Mouse (Mus musculus): ENCODE data around the gene Shc3.

Gene Shc3

DNA sequence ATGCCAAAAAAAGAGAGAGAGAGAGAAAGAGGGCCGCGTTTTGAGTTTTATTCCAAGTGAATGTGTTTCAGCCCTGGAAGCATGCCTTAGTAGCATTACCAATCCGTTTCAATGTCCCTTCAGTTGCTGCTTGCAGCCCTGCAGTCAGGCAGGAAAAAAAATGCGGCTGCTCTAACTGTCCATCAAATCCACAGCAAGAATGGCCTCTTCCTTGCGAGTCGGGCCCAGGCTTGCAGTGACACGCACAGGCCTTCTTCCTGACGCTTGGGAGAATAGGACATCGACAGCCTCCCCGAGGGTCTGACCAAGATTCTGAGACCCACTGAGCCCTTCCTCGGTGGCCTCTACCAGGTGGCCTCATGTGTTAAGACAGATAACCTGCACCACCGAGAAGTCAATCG lies 718 bp downstream of the Shc3 start:
- no peak for DNase-seq (ENCODE audit: low read depth, low spot score)

DNA sequence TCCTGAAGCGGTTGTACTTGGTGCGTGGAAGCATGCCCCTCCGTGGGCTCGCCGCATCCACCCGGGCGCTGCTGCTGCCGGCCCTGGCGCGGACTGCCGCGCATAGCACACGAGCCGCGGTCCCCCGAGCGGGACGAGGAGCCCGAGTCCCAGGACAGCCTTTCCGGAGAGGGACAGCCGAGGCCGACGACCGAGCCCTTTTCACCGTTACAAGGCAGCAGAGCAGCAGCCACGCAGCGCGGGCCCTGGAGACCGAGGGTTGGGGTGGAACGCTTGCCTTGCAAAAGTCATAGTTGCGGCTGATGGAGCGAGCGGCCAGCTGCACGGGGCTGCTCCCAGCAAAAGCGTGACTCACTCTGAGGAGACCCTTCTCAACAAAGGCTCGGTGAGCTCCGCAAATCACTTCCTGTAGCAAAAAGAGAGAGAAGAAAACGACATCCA lies 1.8 kb downstream of the Shc3 start:
- no peak for DNase-seq (ENCODE audit: low read depth, low spot score)

DNA sequence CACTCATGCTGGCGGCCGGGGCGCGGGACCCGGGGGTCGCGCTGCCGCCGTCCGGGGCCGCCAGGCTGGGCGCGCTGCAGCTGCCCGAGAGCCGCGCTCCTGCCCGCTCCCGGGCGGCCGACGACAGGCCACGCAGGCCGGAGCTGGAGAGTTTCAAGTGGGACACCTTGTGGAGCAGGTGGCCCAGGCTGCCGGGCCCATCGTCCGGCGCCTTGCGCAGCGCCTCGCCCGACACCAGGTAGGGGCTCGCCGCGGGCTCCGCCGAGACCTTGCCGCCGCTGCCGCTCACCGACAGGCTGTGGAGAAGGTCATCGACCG lies 2.2 kb downstream of the Shc3 start:
- DNase-seq (ENCODE audit: low read depth, low spot score): no peak

DNA sequence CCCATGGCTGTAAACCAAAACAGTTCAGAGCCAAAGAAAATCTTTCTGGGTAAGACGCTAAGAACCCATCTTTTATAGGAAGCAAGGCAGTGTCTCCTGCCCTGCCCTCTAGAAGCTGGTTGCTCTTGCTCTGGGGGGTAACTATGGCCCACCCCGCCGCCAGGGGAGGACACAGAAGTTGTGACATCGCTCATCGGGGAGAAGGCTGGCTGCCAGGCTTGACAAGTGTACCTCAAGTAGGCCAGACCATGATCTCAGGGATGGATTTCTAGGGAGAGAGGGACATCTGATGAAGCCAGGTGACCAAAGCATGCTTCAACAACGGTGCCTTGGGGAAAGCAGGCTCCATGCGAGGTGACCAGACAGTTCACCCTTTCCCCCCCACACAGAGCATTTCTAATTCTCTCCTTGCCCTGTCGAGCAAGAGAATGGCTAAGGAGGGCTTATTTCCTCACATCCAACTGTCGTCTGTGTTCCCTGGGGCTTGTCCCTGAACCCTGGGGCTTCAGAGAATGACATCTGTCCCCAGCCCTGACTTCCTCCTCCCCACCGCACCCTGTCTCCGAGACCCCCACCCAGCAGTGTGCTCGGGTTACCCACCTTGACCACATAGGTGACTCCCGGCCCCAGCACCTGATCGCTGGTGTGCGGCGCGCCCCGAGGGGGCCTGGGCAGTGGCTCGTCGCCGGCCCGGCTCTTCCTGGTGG lies 2.7 kb downstream of the Shc3 start:
- DNase-seq (ENCODE audit: low read depth, low spot score): no peak

DNA sequence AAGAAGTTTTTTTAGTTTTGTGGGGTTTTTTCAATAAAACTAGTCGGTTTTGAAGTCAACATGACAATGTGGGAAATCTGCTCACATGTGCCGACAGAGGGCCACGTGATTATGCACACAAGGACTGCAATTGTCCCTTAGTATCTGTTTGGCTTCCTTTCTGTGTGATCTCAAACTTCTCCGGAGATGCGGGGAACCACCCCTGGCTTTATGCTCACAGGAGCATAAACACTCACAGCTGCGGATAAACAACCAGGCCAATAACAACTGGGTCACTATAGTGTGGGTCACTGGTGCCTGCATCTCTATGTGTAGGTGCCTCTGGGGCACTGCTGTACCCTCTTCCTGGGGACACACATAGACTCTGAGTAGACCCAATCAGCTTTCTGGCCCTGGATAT lies 4.5 kb downstream of the Shc3 start:
- no peak for DNase-seq (ENCODE audit: low read depth, low spot score)

DNA sequence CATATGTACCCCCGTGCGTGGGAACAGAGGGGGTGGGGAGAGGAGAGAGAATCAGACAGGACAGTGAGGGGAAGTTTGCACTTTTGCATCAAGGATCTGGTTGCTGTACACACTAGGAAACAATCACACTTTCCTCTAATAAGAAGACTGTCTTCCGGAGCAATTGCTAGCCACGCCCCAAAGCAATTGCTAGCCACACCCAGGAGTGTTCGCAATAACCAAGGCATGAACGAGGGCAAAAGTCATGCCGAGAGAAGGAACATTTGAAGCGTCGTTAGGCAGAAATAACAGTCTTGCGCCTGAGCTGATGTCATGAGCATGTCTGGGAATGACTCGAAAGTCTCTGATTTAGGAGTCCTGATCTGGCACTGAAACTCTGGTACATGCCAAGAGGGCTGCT lies 15.9 kb downstream of the Shc3 start:
- no peak for DNase-seq (ENCODE audit: low read depth, low spot score)

DNA sequence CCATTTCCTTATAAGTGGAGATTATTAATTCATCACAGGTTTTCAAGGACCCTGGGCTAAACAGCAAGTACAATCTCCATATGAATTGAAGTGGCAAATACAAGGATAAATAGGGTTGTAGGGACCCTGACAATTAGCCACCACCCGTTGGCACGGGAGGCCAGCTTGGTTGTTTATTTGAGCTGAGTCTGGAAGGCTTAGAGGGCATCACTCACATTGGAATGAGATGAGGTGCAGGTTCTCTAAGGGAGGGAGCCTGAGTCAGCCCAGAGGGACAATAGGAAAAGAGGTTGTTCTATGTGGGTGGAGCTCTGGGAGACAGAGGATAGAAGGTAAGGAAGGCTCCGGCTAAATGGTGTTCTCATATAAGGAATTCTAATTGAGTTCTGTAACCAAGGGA lies 17.0 kb downstream of the Shc3 start:
- no peak for DNase-seq (ENCODE audit: low read depth, low spot score)

DNA sequence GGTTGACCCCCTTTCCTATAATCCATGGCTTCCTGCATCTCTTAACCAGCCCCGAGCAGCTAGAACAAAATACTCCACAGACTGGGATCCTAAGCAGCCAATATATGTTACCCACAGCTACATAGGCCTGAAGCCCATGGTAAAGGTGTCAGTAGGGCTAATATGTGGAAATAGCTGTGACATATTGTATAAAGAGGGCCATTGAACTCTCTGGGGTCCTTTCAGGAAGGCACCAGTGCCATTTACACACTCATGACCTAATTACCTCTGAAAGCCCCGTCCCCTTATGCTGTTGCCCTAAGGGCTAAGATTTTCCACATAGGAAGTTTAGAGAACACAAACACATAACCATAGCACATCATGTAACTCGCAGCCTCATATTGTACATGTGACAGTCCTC lies 17.4 kb downstream of the Shc3 start:
- no peak for DNase-seq (ENCODE audit: low read depth, low spot score)

DNA sequence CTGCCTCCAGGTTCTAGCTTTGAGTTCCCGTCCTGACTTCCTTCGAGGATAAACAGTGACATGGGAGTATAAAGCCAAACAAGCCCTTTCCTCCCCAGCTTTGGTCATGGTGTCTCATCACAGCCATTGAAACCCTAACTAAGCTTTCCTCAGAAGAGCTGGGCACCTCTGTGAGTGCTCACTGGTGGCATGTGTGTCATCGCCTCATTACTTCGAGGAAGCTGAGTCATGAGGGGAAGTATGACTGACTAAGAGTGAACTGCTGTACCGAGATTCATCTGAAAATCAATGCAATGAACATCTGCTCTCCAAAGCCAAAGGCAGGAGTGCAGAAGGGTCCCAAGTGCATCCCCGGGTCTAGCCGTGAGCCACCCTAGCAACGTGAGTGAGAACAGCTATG lies 29.4 kb downstream of the Shc3 start:
- DNase-seq (ENCODE audit: low read depth, low spot score): peak; percentile 15

DNA sequence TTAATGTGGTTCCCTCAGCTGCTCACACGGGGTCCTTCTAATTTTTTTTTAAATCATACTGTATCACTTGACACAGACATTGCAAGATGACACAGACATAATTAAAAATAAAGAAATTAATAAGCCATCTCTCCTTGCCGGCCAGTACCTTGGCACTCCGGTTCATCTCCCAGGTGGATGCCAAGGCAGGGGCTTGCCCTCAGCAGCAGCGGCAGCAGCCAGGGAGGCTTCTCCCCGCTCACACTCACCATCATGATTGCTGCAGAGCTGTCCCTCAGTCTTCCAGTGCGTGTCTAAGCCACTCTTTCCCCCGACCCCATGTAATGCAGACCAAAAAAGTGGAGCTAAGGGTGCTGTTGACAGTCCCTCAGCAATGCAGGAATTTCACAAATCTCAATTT lies 33.9 kb downstream of the Shc3 start:
- DNase-seq (ENCODE audit: low read depth, low spot score): no peak

DNA sequence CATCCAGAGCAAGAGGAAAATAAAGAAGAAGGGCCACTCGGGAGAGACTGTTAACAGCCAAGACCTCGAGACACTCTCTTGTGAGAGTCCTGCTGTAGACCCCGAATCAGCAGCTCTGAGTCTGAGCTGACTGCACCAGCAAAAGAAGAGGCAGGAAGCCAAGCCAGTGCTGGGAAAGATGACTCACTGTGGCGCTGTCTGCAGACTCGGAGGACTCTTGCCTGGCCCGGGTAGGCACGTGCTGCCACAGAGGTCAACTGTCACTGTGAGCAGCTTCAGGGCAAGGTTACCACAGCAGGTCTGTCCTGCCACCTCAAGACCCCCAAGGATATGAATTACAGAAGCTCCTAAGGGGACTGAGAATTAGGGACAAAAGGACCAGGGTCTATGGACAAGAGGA lies 42.7 kb downstream of the Shc3 start:
- DNase-seq (ENCODE audit: low read depth, low spot score): peak; percentile 70

DNA sequence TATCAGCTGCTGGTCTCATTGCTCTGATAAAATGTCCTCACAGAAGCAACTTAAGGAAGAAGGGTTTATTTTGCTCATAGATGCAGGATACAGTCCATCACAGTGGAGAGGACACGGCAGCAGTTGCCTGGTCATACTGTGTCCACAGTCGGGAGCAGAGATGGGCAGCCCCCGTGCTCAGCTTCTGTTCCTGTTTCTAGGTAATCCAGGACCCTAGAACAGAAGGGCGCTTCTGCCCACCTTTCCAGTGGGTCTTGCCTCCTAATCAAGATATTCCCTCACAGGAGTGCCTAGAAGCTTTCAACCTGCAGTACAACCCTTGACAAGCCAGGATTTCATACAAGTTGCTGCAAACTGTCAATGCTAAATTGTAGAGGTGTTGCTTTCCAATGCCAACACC lies 44.9 kb downstream of the Shc3 start:
- DNase-seq (ENCODE audit: low read depth, low spot score): no peak

DNA sequence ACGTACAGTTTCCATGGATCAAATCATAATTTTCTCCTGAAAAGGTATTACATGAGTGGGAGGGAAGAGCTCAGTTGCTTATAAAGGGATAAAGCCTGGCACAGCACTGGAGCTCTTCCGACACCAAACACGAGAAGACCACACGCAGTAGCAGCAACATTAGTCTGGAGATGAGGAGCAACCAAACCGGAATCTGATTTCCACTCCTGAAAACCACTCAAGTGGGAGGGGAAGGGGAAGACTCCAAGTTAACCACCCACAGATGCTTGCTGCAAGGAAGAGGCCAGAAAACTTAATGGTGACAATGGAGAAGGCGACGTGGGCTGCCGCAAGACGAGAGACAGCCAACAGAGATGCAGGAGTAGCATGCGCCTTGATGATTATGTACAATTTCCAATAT lies 45.9 kb downstream of the Shc3 start:
- DNase-seq (ENCODE audit: low read depth, low spot score): no peak

DNA sequence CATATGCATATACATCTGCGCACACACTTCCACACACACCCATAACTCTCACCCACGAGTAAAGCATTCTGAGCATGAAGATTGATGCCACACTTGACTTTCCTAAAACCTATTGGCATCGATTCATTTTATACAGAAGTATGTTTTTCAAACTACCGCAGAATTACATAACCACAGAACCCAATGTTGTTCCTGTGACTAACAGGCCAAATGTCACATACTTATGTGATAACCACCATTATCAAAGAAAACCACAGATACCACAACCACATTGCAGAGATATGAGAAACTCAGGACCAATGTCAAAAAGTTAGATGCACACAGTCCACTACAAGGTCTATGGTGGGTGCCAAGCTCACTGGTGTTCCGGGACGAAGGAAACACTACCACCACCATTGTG lies 50.3 kb downstream of the Shc3 start:
- peak; percentile 80 for DNase-seq (ENCODE audit: low read depth, low spot score)

DNA sequence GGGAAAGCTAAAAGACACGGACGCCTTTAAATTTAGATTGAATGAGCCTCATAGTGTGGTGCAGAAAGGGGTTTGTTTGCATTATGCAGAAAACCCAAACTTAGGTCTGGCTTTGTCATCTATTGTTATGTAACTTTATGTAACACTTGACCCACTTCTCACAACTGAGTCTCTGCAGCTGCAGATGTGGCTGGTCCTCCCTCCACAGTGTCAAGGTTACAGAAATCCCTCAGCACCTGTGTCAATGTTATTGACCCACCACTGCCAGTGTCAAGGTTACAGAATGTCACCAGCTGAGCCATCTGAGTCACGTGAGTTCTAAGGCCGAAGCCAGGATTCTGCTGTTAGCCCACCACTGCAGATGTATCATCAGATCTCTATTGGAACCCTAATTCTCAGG lies 51.3 kb downstream of the Shc3 start:
- DNase-seq (ENCODE audit: low read depth, low spot score): no peak

DNA sequence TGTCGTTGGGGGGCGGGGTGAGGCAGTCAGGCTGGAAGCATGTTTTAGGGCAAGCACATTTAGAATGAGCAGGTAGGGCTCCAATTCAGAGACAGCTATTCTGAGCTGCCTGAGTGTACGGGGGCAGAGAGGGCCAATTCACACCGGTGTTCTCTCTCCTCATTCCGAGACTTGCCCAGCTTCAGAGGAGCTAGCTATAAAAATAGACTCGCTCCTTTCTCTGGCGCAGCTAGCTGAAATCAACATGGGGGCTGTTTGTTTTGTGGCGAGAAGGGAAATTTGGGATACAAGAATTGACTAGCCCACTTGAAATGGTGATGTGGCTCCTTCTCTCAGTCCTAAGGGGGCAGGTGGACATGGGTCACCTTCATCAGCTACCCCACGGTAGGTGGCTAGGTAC lies 60.4 kb downstream of the Shc3 start:
- DNase-seq (ENCODE audit: low read depth, low spot score): no peak

DNA sequence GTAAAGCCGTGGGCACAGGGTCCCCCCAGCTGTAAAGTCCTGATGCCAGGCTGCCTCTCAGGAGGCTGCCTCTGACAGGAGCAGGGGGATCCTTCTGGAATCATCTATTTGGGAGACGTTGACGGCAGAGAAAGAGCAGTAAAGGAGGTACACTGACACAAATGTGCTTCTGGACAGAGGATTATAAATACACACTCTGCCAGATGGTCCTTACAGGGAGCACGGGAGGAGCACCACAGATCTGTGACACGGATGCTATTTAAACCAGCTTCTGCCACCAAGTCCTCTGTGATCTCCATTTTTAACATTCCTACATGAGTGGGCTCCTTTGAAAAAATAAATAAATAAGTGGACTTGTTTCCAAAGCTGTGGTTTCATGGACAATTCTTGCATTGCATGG lies 63.5 kb downstream of the Shc3 start:
- no peak for DNase-seq (ENCODE audit: low read depth, low spot score)

DNA sequence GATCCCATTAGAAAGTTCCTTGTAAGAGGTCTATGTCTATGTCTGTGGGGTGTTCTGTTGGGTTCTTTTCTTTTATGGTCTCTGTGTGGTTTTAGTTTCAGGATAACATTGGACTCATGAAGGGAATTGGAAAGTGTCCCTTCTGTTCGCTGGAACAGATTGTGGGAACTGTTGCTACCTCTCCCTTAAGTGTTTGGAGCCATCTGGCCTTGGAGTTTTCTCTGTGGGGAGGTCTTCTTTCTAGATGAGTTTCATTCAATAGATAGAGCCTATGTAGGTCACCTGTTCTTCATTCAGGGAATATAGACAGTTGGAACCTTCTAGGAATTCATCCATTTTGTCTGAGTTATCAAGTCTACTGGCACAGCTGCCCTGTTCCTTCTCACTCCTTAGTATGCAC lies 69.5 kb downstream of the Shc3 start:
- no peak for DNase-seq (ENCODE audit: low read depth, low spot score)

DNA sequence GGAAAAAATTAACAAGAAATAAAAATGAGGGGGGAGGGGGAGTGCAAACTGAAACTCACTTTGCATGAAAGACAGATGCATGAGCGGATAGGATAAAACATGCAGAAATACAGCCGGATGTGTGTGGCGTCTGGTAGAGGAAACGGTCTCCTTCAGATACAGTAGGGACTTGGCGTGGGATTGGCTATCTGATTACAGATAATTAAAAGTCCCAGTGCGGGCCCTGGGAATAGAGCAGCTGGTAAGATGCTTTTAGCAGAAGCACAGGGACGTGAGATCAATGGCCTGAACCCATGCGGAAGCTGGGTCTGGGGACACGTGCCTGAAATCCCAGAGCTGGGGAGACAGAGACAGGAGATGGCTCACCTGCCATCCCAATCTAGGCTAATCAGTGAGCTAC lies 75.5 kb downstream of the Shc3 start:
- no peak for DNase-seq (ENCODE audit: low read depth, low spot score)

DNA sequence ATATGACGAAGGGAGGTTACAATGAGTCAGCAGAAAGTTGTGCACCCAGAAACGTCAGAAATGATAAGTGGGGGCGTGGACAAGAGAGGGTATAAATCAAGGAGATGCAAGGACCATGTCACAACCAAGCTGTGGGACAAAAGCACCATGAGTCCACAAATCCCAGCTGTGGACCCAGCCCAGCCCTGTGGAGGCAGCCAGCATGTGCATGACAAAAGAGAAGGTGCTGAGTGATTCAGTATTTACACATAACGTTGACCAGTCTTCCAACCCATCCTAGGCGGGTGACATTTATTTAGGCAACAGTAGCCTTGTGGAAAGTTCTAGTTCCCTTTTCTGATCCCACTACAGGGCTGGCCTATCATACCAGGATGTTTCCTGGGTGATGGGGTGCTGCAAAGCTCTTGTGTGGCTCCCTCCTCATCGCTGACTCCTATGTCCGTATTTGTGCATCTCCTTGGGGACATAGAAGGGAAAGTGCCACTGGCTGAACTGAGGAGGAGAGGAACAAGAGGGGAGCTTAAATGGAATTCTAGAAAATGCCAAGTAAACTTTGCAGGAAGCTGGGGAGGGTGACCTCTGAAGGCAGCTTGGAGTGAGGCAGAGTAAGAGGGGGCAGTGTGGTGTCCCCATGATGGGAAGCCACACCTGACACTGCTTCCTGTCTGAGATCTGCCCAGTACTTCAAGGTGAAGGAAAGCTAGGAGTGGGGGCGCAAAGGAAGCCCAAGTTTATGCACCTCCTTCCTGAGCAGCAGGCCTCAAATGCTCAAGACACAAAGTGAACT lies 77.4 kb downstream of the Shc3 start:
- DNase-seq (ENCODE audit: low read depth, low spot score): no peak

DNA sequence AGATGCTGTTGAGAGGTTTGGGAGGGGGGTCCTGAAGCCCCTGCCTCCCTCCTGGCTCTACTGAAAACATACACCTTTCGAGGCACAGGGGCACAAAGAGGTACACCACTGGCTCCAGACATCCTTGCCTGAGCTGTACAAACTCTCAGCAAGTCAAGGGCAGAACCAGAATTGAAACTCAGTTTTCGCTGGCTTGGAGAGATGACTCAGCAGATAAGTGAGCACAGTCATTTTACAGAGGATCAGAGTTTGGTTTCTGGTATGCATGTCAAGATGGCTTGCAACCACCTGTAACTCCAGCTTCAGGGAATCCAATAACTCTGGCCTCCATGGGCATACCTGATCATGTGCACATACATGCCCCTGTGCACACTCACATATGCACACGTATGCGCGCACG lies 79.0 kb downstream of the Shc3 start:
- DNase-seq (ENCODE audit: low read depth, low spot score): no peak

DNA sequence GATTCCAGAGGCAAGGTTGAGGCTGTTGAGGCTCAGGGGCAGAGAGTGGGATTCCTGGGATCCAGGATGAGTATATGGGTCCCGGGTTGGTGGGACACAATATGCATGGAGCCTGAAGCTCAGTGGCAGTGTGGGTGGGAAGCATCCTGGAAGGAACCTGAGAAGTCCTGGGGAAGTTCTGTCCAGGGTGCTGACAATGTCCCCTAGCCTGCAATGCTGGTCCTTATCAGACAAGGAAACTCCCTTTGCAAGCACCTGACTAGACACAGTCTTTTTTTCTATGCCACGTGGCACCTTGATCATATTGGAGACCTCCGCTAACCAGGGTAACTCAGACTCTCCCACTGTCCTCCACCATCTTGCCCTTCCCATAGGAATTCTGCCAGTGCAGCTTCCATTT lies 80.3 kb downstream of the Shc3 start:
- peak; percentile 6 for DNase-seq (ENCODE audit: low read depth, low spot score)

DNA sequence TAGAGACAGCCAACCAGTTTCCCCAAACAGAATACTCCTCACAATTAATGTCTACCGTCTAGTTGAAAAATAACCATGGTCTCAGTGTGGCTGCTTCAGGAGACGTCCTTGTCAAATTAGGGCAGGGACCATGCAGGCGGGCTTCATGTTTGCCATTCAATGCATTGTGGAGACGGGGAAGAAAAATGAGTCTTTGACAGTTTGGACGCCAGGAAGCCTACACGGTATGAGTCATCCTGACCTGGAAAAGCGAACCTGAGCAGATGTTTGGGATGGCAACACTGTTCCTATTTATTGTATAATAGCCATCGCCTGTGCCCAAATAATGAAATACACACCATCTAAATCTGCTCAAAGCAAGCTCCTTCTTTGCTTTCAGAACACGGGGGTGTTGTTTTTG lies 83.9 kb downstream of the Shc3 start:
- no peak for DNase-seq (ENCODE audit: low read depth, low spot score)

DNA sequence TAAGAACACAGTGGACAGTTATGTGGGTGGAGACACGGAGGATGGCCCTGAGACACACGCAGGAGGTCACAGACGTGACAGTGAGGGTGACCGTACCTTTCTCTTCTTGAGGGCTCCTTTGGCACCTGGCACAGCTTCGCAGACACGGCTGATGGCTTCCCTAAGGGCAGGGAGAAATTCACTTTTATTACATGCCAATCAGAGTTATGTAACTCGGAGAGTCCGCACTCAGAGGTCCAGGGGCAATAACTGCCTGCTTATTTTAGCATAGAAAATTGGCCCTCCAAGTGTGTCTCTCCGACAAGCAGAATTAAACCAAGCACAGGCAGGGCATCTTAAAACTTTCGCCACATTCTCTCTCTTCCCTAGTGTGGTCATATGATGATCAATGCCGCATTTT lies 86.4 kb downstream of the Shc3 start:
- DNase-seq (ENCODE audit: low read depth, low spot score): no peak
